Mouse (Mus musculus) left cerebral cortex, postnatal 4 days (tissue): ENCODE measurements at regions not wholly inside any gene's neighbourhood (a gene's known extent, or its start where the extent isn't known, plus 50 kb on each side); places are given as distances from the start of the nearest gene placed in this dataset.

Experiments
- DNase-seq: peaks from one replicate; pipeline ENCODE4 v3.0.0-alpha.2; 2022
- intact Hi-C: fragments of 180-260 bp; cut with DNase I; formaldehyde crosslinking; loops from one replicate; pipeline ENCODE4 v1.15.1; 2025

- intact Hi-C loops = no loop called here
- no peak for DNase-seq
Measured at GRCm38 (mm10) chr3:132006912-132007311, 78.2 kb upstream of the Dkk2 start.

GRCm38 (mm10) chr3:132007356-132007755, 77.7 kb upstream of the Dkk2 start:
- no peak for DNase-seq

DNA sequence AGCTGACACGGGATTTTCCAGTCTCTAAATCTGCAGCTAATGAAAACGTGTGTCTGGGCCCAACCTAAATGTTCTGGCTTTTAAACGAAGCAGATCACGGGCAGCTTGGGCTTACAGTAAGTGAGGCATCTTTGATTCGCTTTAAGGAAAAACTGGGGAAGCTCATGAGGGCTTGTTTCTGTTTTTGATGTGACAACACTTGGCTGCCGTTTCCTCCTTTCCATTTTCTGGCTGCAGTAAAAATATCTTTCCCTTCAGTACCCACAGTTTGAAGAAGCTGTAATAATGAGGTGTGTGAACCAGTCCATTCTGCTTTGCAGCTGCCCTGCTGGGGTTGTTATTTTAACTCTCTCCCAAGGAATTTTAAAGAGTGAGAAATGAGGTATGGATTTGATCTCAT, 69.9 kb upstream of the Dkk2 start:
- DNase-seq = no peak
- intact Hi-C loops = no loop called here

More at GRCm38 (mm10) chr3:132007356-132007755, 77.7 kb upstream of the Dkk2 start:
- intact Hi-C loops = no loop called here

GRCm38 (mm10) chr3:132017485-132018261, 67.4 kb upstream of the Dkk2 start:
- no peak for DNase-seq
- intact Hi-C loops = no loop called here

DNA sequence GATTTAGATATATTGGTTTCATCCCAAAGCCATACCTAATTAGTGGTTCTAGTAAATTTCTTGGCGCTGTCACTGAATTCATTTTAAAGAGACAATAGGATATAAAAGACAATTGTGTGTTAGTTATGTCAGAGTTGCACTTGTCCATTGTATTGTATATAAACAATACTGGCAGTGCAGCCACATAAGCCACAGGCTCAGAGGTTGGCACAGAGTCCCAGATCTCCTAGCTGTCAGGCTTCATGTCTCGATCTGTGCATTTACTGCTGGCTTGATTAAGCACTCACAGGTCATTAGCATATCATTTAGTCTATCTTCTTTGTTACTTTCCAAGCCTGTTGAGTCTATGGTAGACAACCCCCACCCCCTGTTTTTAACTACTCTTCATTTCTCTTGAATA, 66.6 kb upstream of the Dkk2 start:
- no peak for DNase-seq
- intact Hi-C loops = no loop called here

DNA sequence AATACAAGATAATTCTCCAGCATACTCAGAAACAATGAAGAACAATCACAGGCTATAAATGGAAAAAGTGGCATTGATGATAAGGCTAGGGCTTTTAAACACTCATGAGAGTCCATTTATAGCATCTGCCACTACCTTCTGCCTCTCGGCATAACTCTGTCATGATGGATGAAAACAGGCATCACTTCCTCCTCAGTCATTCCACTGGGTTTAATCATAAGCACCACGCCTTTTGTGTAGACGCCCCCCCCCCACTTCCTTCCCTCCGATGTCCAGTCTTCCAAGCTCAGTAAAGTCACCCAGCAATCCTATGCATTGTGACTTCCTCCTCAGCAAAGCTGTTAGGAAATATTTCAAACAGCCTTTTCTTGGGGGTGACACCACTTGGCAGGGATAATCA, 63.1 kb upstream of the Dkk2 start:
- DNase-seq = no peak
- intact Hi-C loops = no loop called here

- intact Hi-C loops = no loop called here
- DNase-seq = no peak
Measured at GRCm38 (mm10) chr3:132023342-132023741, 61.8 kb upstream of the Dkk2 start.

GRCm38 (mm10) chr3:132029112-132029511, 56.0 kb upstream of the Dkk2 start:
- intact Hi-C loops = no loop called here
- no peak for DNase-seq

GRCm38 (mm10) chr3:132033078-132033713, 51.9 kb upstream of the Dkk2 start:
- intact Hi-C loops = no loop called here
- no peak for DNase-seq

GRCm38 (mm10) chr3:132035176-132035575, 49.9 kb upstream of the Dkk2 start:
- no peak for DNase-seq
- intact Hi-C loops = no loop called here
